Mouse (Mus musculus): ENCODE measurements around the gene Prim1.
"Not testable (repeated sequence)": the region's sequence is repeated elsewhere in the genome, so short reads cannot be mapped to it uniquely, and the experiment has no call there.

Gene Prim1

DNA sequence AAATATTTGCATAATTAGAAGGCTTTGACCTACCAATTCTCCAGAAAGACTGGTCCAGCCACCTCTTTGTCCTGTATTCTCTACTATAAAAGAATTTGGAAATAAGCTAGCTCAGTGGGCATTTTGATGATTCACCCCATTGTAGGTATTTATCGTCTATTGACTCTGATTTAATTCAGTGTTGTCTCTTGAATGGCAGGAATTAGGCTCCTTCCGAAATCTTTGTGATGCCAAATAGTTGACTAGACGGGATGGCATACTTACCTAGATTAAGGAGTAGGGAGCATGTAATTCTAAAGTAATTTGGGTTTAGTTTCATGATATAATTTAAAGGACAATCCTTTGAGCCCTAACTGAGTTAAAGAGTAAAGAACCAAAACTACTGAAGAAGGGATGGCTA, 23.0 kb downstream of the Prim1 start:
- no peak for DNase-seq (ENCODE audit: low spot score)

DNA sequence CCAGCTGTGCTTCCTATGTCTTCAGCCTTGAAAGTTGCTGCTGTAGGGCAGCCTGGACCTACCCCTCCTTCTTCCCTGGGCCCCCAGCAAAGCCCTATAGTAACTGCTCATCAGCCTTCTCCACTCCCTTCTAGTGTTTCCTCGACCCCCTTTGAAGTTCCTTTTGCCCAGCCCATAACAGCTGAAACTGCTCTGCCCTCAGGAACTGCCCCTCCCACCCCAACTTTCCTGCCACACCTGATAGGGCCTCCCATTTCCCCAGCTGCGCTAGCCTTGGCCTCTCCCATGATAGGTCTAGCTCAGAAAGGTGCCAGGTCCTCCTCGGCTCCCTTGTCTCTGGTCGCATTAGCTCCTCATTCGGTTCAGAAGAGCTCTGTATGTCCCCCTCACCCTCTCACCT, 24.2 kb downstream of the Prim1 start:
- DNase-seq (ENCODE audit: low spot score): no peak

DNA sequence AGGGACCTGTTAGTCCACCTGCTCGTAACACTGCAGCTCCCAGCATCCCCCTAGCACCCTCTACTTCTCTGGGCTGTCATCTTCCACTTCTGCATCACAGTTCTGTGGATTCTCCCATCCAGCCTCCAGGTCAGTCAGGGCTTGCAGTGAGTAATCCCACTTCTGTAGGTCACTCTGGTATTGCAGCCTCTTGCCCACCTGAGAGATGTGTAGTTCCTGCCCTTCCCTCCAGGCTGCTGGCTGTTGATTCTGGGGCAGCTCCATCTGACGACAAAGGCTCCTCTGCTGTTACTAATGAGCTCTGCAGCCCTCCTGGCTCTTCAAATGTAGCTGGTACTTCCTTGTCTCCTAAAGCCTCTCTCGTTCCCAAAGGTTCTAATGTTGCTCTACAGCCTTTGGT, 24.9 kb downstream of the Prim1 start:
- DNase-seq (ENCODE audit: low spot score): no peak

DNA sequence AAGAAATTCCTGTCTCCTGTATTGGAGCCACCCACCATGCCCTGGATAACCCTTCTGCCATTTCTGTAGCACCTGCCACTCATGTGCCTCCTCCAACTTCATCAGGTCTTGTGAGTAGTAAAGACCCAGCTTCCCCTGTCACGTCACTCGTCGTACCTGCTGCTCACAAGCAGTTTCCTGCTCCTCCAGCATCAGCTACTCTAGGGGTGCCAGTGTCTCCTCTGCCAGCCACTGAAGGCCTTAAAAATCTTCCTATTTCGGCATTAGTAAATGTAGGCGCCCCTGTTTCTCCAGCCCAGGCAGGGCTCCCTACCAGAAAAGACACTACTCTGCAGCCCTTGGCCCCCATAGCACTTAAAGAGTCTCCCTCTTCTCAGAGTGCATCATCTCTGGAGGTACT, 25.3 kb downstream of the Prim1 start:
- no peak for DNase-seq (ENCODE audit: low spot score)

DNA sequence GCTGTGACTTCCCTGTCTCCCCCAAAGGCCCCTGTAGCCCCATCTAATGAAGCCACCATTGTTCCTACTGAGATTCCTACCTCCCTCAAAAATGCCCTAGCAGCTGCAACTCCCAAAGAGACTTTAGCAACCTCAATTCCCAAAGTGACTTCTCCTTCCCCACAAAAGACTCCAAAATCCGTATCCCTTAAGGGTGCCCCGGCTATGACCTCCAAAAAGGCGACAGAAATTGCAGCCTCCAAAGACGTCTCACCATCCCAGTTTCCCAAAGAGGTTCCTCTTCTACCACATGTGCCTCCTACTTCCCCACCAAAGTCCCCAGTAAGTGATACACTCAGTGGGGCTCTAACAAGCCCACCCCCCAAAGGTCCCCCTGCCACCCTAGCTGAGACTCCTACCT, 26.7 kb downstream of the Prim1 start:
- no peak for DNase-seq (ENCODE audit: low spot score)

DNA sequence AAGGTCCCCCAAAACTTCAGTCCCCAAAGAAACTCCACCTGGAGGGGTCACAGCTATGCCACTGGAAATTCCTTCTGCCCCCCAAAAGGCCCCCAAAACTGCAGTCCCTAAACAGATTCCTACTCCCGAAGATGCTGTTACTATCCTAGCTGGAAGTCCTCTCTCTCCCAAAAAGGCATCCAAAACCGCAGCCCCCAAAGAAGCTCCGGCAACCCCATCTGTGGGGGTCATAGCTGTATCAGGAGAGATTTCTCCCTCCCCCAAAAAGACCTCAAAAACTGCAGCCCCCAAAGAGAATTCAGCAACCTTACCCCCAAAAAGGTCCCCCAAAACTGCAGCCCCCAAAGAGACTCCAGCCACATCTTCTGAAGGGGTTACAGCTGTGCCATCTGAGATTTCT, 27.5 kb downstream of the Prim1 start:
- DNase-seq (ENCODE audit: low spot score): no peak

DNA sequence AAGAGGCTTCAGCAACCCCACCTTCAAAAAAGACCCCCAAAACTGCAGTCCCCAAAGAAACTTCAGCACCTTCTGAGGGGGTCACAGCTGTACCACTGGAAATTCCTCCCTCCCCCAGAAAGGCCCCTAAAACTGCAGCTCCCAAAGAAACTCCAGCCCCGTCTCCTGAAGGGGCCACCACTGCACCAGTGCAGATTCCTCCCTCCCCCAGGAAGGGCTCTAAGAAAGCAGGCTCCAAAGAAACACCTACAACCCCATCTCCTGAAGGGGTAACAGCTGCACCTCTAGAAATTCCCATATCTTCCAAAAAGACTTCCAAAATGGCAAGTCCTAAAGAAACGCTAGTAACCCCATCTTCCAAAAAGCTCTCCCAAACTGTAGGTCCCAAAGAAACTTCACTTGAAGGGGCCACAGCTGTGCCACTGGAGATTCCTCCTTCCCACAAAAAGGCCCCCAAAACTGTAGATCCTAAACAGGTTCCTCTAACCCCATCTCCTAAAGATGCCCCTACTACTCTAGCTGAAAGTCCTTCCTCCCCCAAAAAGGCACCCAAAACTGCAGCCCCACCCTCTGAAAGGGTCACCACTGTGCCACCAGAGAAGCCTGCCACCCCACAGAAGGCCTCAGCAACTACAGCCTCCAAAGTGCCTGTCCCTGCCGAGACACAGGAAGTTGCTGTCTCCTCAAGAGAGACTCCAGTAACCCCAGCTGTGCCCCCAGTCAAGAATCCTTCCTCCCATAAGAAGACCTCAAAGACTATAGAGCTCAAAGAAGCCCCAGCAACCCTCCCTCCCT, 28.3 kb downstream of the Prim1 start:
- no peak for DNase-seq (ENCODE audit: low spot score)

DNA sequence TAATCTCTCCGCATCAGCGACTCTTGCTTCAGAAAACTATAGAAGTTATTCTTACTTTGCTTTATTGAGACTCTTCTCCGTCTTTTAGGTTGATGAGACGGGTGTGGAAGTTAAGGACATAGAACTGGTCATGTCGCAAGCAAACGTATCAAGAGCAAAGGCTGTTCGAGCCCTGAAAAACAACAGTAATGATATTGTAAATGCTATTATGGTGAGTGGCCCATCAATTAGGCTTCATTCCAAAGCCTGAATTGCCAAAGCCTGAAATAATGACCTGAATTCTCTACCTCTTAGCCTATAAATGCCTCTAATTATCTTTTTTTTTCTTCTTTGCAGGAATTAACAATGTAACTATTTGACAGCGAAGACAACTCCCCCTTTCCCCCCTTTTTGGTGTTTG, 33.2 kb downstream of the Prim1 start:
- DNase-seq (ENCODE audit: low spot score): no peak

DNA sequence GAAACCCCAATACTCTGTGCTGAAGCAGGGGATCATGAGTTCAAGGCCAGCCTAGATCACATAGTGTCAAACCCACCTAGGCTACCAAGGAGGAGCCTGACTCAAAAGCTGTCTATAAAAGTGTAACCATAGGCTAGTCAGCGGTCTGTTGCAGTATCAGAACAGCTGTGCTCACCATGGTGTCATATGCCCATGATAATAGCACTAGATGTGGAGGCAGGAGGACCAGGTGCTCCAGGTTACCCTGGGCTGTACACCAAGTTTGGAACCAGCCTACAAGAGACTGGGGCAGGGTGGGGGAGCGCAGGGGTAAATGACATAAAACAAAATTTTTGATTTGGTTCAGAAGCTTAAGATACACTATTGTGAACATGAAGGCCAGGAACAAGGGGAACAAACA, 34.8 kb downstream of the Prim1 start:
- DNase-seq (ENCODE audit: low spot score): no peak

DNA sequence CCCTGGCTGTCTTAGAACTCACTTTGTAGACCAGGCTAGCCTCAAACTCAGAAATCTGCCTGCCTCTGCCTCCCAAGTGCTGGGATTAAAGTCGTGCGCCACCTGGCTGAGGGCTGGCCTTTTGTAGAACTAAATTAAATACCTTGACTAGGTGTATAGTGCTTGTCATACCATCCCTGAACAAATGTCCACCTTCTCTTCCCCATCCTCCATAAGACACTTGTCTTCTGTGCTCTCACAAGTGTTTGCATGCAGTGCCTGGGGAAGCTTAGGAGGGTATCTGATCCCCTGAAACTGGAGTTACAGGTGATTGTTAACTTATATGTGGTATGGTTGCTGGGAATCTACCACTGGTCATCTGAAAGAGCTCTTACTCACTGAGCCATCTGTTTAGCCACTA, 35.4 kb downstream of the Prim1 start:
- DNase-seq (ENCODE audit: low spot score): no peak

DNA sequence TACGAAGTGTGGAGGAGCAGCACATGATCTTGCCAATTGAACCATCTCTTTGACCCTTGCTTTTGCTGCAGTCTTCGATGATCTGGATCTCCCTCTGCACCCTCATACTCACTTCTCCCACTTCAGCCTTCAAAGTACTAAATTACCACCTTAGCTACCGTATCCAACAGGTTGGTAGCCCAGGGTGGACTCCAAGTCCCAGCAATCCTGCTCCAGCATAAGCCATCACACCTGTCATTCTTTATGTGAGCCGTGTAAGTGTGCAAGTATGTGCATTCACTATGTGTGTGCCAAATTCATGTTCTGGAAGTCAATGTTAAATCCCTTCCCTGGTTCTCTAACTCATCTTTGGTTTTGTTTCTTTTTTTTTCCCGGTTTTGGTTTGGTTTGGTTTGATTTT, 36.6 kb downstream of the Prim1 start:
- no peak for DNase-seq (ENCODE audit: low spot score)

DNA sequence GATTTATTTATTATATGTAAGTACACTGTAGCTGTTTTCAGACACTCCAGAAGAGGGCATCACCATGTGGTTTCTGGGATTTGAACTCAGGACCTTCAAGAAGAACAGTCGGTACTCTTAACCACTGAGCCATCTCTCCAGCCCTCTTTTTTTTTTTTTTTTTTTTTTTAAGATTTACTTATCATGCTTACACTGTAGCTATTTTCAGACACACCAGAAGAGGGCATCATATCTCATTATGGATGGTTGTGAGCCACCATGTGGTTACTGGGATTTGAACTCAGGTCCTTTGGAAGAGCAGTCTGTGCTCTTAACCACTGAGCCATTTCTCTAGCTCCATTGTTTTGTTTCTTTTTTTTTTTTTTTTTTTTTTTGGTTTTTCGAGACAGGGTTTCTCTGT, 37.2 kb downstream of the Prim1 start:
- not testable (repeated sequence) for DNase-seq (ENCODE audit: low spot score)

DNA sequence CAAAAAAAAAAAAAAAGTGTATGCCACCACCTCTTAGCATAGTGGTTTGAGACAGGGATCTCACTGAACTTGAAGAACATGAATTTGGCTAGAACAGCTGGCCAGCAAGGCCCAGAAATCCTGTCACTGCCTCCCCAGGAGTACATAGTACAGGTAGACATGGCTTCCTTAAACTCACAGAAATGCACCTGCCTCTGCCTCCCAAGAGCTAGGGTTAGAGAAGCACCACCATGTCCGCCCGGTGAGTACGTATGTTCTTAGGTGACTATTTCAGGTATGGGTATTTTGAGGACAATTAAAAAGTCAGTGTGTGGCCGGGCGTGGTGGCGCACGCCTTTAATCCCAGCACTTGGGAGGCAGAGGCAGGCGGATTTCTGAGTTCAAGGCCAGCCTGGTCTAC, 38.0 kb downstream of the Prim1 start:
- no peak for DNase-seq (ENCODE audit: low spot score)

DNA sequence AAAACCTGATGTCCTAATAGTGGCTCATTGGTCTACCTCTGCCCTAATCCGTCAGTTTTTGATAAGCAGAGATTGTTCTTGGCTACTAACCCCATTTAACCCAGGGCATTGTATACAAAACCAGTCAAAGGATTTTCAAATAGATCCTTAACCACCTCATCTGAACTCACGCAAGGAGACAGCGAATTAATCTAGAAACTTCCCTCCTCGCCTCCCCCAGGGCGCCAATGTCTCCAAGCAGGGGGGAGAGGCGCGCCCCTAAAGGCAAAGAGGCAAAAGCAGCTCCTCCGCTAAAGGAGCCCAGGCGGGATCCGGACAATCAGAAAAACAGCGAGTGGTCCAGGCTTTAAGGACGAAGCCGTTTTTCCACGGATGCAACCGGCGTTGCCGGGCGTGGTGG, 43.2 kb downstream of the Prim1 start:
- DNase-seq (ENCODE audit: low spot score): no peak

DNA sequence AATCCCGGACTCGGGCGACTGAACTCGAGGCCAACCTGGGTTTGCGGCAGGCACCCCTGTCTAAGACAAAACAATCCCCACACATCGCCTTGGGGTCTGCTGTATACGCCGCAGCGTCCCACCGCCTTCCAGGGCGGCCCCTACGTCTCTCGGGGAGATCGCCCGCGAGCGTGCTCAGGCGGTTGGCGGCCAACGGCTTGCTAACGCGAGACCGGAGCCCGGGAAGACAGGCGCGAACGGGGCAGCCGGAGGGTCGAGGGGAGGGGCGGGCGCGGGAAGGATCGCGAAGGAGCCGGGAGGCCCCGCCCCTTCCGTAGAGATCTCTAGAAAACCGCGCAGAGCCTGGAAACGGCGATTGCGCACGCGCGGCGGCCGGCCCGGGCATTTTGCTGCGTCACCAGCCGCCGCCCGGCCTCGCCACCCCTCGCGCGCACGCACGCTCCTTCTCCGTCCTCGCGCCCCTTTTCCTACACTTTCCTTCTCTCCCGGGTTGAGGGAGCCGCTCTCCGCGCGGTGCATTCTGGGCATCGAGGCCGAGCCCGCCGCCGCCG, 43.7 kb downstream of the Prim1 start, which contains the start of gene Ptges3:
Gene Ptges3, plus strand, starts transcription at position 354 of the 551 bp plus-strand sequence.
- DNase-seq (ENCODE audit: low spot score): peak; percentile 98

DNA sequence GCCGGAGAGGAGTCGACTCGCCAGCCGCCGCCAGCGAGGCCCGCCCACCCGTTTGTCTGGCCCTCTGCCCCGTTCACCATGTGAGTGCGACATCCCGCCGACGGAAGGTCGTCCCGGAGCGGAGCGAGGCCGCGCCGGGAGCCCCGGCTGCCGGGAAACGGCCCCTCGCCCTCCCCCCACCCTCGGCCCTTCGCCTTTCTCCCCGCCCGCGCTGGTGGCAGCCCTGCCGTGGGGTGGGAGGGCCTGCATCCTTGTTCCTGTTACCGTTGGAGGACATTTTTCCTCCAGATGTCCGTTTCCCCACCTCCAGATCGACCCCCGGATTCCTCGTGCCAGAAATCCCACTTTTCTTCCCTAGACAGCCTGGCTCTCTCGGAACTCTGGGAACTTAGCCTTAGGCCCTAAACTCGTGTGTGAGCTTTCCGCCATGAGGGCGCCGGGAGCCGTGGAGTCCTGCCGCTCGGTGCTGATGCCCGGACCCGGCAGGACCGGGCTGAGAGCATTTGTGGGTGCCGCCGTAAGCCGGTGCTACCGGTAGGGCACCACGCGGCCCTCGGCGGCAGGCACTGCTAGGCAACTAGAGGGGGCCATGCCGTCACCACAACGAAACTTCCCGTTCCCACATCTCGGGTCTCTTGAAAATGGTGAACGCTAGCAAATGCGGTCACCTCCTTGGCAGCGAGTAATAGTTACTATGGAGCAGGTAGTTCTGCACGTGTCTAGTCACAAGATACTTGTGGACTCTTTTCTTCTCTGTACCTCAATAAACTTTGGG, 44.4 kb downstream of the Prim1 start:
- DNase-seq (ENCODE audit: low spot score): peak; percentile 77

DNA sequence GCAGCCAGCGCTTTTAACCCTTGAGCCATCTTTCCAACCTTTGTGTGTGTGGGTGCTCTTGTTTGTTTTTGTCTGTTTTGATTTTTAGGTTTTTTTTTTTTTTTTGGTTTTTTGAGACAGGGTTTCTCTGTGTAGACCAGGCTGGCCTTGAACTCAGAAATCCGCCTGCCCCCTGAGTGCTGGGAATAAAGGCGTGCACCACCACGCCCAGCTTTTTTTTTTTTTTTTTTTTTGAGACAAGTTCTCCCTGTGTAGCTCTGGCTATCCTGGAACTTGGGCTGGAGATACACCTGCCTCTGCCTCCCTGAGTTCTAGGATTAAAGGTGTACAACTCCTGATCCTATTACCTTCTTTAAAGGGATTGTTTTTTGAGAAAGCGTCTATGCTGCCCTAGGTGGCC, 46.1 kb downstream of the Prim1 start:
- DNase-seq (ENCODE audit: low spot score): no peak

DNA sequence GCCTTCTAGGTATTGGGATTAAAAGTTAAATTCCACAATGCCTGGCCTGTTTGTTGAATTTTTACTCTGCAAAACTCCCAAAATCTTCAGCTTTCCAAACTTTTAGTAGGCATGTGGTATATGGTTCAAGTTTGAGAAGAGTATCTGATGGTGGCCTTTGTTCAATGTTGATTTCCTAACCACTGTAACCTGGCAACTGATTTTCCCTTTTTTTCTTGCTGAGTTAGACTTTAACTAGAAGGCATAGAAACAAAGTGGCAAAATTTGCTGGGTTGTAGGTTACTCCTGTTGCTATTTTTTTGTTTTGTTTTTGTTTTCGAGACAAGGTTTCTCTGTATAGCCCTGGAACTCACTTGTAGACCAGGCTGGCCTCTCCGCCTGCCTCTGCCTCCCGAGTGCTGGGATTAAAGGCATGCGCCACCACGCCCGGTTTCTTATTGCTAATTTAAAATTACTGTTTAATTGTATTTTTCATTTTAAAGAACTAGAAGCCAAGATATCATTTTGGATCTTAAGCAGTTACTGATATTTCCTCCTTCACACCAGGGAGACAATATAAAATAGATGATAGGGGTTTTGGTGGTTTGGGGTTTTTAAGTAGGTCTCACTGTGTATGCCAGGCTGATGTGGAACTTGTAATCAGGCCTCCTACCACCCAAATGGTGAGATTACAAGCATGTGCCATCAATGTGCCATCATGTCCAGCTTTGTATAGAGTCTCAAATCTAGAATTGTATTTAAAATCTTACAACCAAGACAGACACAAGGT, 47.4 kb downstream of the Prim1 start:
- no peak for DNase-seq (ENCODE audit: low spot score)

DNA sequence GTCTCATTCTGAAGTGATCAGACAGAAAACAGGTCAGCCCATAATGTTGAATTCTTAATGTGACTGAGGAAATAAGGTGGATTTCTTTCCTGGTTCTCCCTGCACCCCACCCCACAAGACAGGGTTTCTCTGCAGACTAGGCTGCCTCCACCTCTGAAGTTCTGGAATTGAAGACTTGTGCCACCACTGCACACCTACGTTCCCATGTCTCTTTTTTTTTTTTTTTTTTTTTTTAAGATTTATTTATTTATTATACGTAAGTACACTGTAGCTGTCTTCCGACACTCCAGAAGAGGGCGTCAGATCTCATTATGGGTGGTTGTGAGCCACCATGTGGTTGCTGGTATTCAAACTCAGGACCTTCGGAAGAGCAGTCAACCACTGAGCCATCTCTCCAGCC, 51.1 kb downstream of the Prim1 start:
- no peak for DNase-seq (ENCODE audit: low spot score)

DNA sequence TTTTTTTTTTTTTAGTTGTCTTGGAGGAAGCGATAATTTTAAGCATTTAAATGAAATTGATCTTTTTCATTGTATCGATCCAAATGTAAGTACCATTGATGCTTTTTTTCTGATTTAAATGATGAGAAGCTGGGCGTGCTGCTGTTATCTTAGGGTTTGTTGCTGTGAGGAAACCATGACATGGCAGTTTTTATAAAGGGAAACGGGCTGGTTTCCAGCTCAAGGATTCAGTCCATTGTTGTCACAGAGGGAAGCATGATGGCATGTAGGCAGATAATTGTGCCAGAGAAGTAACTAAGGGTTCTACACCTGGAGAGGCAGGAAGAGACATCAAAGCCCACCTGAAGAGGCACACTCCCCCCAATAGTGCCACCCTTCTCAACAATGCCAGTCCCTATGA, 54.2 kb downstream of the Prim1 start:
- DNase-seq (ENCODE audit: low spot score): no peak

DNA sequence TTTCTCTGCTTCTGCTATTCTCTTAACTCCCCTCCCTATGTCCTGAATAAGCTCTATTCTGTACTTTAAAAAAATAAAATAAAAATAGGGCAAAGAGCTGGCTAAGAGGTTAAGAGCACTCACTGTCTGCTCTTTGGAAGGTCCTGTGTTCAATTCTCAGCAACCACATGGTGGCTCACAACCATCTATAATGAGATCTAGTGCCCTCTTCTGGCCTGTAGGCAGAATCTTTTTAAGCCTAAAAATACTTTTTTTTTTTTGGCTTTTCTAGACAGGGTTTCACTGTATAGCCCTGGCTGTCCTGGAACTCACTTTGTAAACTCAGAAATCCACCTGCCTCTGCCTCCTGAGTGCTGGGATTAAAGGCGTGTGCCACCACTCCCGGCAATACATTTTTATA, 55.5 kb downstream of the Prim1 start:
- not testable (repeated sequence) for DNase-seq (ENCODE audit: low spot score)

DNA sequence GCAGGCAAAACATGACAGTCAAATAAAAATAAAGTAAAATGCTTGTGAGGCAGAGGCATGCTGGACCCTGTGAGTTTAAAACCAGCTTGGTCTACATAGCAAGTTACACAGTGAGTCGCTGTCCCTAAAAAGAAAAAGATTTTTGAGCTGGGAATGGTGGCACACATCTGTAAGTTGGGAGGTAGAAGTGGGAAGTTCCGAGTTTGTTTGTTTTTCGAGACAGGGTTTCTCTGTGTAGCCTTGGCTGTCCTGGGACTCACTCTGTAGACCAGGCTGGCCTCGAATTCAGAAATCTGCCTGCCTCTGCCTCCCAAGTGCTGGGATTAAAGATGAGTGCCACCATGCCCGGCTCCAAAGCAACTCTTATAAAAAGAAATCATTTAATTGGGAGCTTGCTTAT, 63.3 kb downstream of the Prim1 start:
- DNase-seq (ENCODE audit: low spot score): not testable (repeated sequence)
